Mouse (Mus musculus) gastrocnemius, adult 8-10 months (tissue): Measurements from ENCODE around the gene Dmpk. TPM values are rescaled to one million over a fixed set of nuclear protein-coding genes. Genes with fewer than 3 reads are reported as not detected.

Source experiments
- microRNA-seq: library from miRNA; unstranded; fragments of <30 nt; microRNA quantifications from one replicate; pipeline ENCODE4 v1.2.0, GENCODE M21; 2022
- total RNA-seq, 4 experiments: library from RNA; stranded (reverse); gene quantifications; 2 replicates each; pipeline ENCODE4 v1.2.4; 2022

Gene Dmpk
- total RNA-seq, 4 experiments from 2014 or later = 235 to 255 (median 240) TPM

Small RNA genes lying within 50 kb of the gene (microRNA-seq; reads per million reads assigned to microRNA genes)
- gene Mir3100 = 10.8 reads per million, percentile 6 among the genes with 10 or more reads in this experiment

Other genes with a start within 250 kb of the Dmpk start
- gene Mill2, start 243.9 kb upstream of the Dmpk start, total RNA-seq = 1 to 10 TPM; 1.8 to 2.8 (median 2.1) TPM
- under 1 TPM in 2 of 4 experiments, not detected in 2; 0.39 to 0.45 TPM for gene Pglyrp1, start 212.5 kb upstream of the Dmpk start, total RNA-seq
- gene Ccdc61, start 173.4 kb upstream of the Dmpk start, total RNA-seq = 1 to 10 TPM; 4.0 to 5.6 (median 4.7) TPM
- gene Nova2, start 158.0 kb upstream of the Dmpk start, total RNA-seq = 1 to 10 TPM in 1 of 4 experiments, under 1 TPM in 3; 0.63 to 1.4 (median 0.97) TPM
- not detected for gene Nanos2, start 96.4 kb upstream of the Dmpk start, total RNA-seq
- 10 to 100 TPM in 2 of 4 experiments, 1 to 10 TPM in 2; 8.0 to 10.6 (median 9.9) TPM for gene Mypop, start 92.6 kb upstream of the Dmpk start, total RNA-seq
- gene Irf2bp1, start 79.8 kb upstream of the Dmpk start, total RNA-seq = 10 to 100 TPM; 19.3 to 20.7 (median 19.7) TPM
- gene Foxa3, start 60.3 kb upstream of the Dmpk start, total RNA-seq = not detected
- gene Sympk, start 59.5 kb upstream of the Dmpk start, total RNA-seq = 10 to 100 TPM; 70.2 to 93.3 (median 83.6) TPM
- gene Rsph6a, start 29.2 kb upstream of the Dmpk start, total RNA-seq = not detected
- 10 to 100 TPM; 34.9 to 41.8 (median 39.9) TPM for gene Dmwd, start 7.6 kb upstream of the Dmpk start, total RNA-seq
- 1 to 10 TPM; 1.5 to 2.0 (median 1.7) TPM for gene Six5, start 10.7 kb downstream of the Dmpk start, total RNA-seq
- not detected for gene Gm4969, start 34.5 kb downstream of the Dmpk start, total RNA-seq
- 1 to 10 TPM; 2.2 to 2.9 (median 2.3) TPM for gene Fbxo46, start 36.0 kb downstream of the Dmpk start, total RNA-seq
- gene Qpctl, start 65.4 kb downstream of the Dmpk start, total RNA-seq = 1 to 10 TPM; 1.6 to 2.3 (median 1.9) TPM
- gene Snrpd2, start 65.9 kb downstream of the Dmpk start, total RNA-seq = 10 to 100 TPM; 50.6 to 59.4 (median 57.3) TPM
- under 1 TPM in 1 of 4 experiments, not detected in 3; 0.13 TPM for gene Gipr, start 82.3 kb downstream of the Dmpk start, total RNA-seq
- gene Eml2, start 92.6 kb downstream of the Dmpk start, total RNA-seq = 10 to 100 TPM; 10.9 to 15.9 (median 12.9) TPM
- gene Gpr4, start 128.7 kb downstream of the Dmpk start, total RNA-seq = 1 to 10 TPM in 3 of 4 experiments, under 1 TPM in 1; 0.72 to 1.7 (median 1.2) TPM
- gene Opa3, start 144.5 kb downstream of the Dmpk start, total RNA-seq = 10 to 100 TPM; 36.1 to 52.8 (median 43.3) TPM
- 10 to 100 TPM in 3 of 4 experiments, 1 to 10 TPM in 1; 7.1 to 19.7 (median 15.0) TPM for gene Vasp, start 188.0 kb downstream of the Dmpk start, total RNA-seq
- gene Ppm1n, start 196.2 kb downstream of the Dmpk start, total RNA-seq = under 1 TPM in 2 of 4 experiments, not detected in 2; 0.40 to 0.80 TPM
- gene Rtn2, start 198.8 kb downstream of the Dmpk start, total RNA-seq = 1,000 to 10,000 TPM; 1,093 to 1,223 (median 1,133) TPM
- under 1 TPM; 0.16 to 0.86 (median 0.30) TPM for gene Fosb, start 226.2 kb downstream of the Dmpk start, total RNA-seq